8 mouse cellular contexts compared by ENCODE assay signal in genomic region chr11:116335244-116336036, GRCm38 (mm10). TPM values are rescaled to one million over a fixed set of nuclear protein-coding genes. Genes with fewer than 3 reads are reported as not detected.
DNase-seq lines count a peak whose midpoint lies in the region; ATAC-seq and TF ChIP-seq lines count a peak whose summit lies in the region.

Gene Foxj1, minus strand, starts transcription at chr11:116335399.

- peak; percentile 96 for DNase-seq in MEL (ENCODE audit: low read depth, low spot score)
- peak; percentile 84 to 87 for DNase-seq in cerebellum, adult 2 months
- peak; percentile 93 for DNase-seq in forelimb bud, embryonic 11.5 days (ENCODE audit: low read depth, low spot score)
- DNase-seq in layer of hippocampus, adult 9-10 months (ENCODE audit: low spot score): peak; percentile 89
- peak; percentile 96 for DNase-seq in ovary, postnatal 10 days (ENCODE audit: low spot score)
- DNase-seq in thymus, postnatal 10 days (ENCODE audit: low spot score in 2 of 2): peak; percentile 96 to 98

- H3K27ac ChIP-seq in MEL (ENCODE audit: control insufficient read depth, low read depth, low read length): no peak within 1 kb of the TSS
- no peak within 1 kb of the TSS for H3K27ac ChIP-seq in cerebellum, adult 2 months (ENCODE audit: insufficient read depth, low read length)
- H3K27ac ChIP-seq in lung, embryonic 16.5 days (ENCODE audit: low read length): peak within 1 kb of the TSS; percentile 53

- H3K79me2 ChIP-seq in MEL (ENCODE audit: control insufficient read depth, insufficient read depth, low read length, poor library complexity): no peaks in the 10 kb centered on the region

- H3K36me3 ChIP-seq in MEL (ENCODE audit: control insufficient read depth in 1 of 2, insufficient read depth in 2 of 2, low read length in 2 of 2): no peaks in the 10 kb centered on the region
- no peaks in the 10 kb centered on the region for H3K36me3 ChIP-seq in lung, embryonic 16.5 days (ENCODE audit: control insufficient read depth, insufficient read depth, low read length)

- no peak for TF ChIP-seq EP300 in MEL (IDR thresholded peaks at IDR 0.05; ENCODE audit: low read depth in 1 of 2, low read length in 2 of 2)

- peak within 1 kb of the TSS; percentile 99 for H3K4me2 ChIP-seq in lung, embryonic 16.5 days (ENCODE audit: low read depth, low read length)

- H3K4me3 ChIP-seq in MEL (ENCODE audit: control insufficient read depth in 1 of 2, insufficient read depth in 1 of 2, low read depth in 2 of 2, low read length in 2 of 2): peak within 1 kb of the TSS; percentile 58 to 64
- H3K4me3 ChIP-seq in cerebellum, adult 2 months (replicated peaks; ENCODE audit: insufficient read depth, low read depth, low read length): peak within 1 kb of the TSS; percentile 28
- peak within 1 kb of the TSS; percentile 75 for H3K4me3 ChIP-seq in lung, embryonic 16.5 days (ENCODE audit: low read length)

- H3K9me3 ChIP-seq in MEL (replicated peaks; ENCODE audit: insufficient read depth, low read length): no peaks in the 10 kb centered on the region
- H3K9me3 ChIP-seq in lung, embryonic 16.5 days (ENCODE audit: control insufficient read depth, low read length): no peaks in the 10 kb centered on the region

- no peaks in the 10 kb centered on the region; a peak in 1 of 4 replicates for H3K27me3 ChIP-seq in MEL (ENCODE audit: control insufficient read depth in 1 of 2, insufficient read depth in 2 of 2, low read length in 2 of 2)
- H3K27me3 ChIP-seq in cerebellum, adult 2 months (ENCODE audit: control insufficient read depth, insufficient read depth, low read length): no peaks in the 10 kb centered on the region; the same call in 1 of the 2 replicates
- peaks cover 25% of the 10 kb centered on the region for H3K27me3 ChIP-seq in lung, embryonic 16.5 days (ENCODE audit: control insufficient read depth, insufficient read depth, low read depth, low read length)

- peak within 1 kb of the TSS; percentile 54 for H3K9ac ChIP-seq in MEL (ENCODE audit: control insufficient read depth, low read depth, low read length, poor library complexity, severe bottlenecking)
- peak within 1 kb of the TSS; percentile 74 for H3K9ac ChIP-seq in lung, embryonic 16.5 days (ENCODE audit: low read length)

- peak; percentile 77 to 82 for ATAC-seq in hematopoietic stem cell, adult 5-6 weeks (replicated peaks in 1 of 2; ENCODE audit: insufficient read depth in 1 of 2, low FRiP score in 2 of 2, low TSS enrichment in 1 of 2, low read depth in 1 of 2, poor library complexity in 2 of 2, severe bottlenecking in 2 of 2)
- peak; percentile 93 for ATAC-seq in lung, embryonic 16.5 days (ENCODE audit: low read depth)

- 1% methylated on average over 61 of the region's 61 CpGs for WGBS in cerebellum, adult 2 months
- WGBS in lung, embryonic 16.5 days: under 1% methylated on average over 60 of the region's 61 CpGs

- H3K4me1 ChIP-seq in MEL (ENCODE audit: control insufficient read depth in 1 of 2, insufficient read depth in 2 of 2, low read length in 2 of 2): no peaks in the 10 kb centered on the region
- no peaks in the 10 kb centered on the region for H3K4me1 ChIP-seq in cerebellum, adult 2 months (ENCODE audit: control insufficient read depth, insufficient read depth, low read length)
- peaks cover 29% of the 10 kb centered on the region for H3K4me1 ChIP-seq in lung, embryonic 16.5 days (replicated peaks; ENCODE audit: control insufficient read depth, insufficient read depth, low read length)

- peak; percentile 46 for TF ChIP-seq RAD21 in MEL (IDR thresholded peaks at IDR 0.05; ENCODE audit: low read depth, low read length)

- peak; percentile 40 to 69 (median 64); a peak in 5 of 6 replicates for TF ChIP-seq CTCF in MEL (IDR thresholded peaks at IDR 0.05 in 2 of 3, conservative IDR thresholded peaks at IDR 0.05 in 1 of 3; ENCODE audit: control insufficient read depth in 1 of 3, insufficient read depth in 1 of 3, low read depth in 2 of 3, low read length in 3 of 3, poor library complexity in 1 of 3, severe bottlenecking in 1 of 3)
- TF ChIP-seq CTCF in cerebellum, adult 2 months (IDR thresholded peaks at IDR 0.05; ENCODE audit: borderline replicate concordance, insufficient read depth, low read depth, low read length): peak; percentile 51; the same call in 1 of the 2 replicates

- peak in 1 of 2 experiments; percentile 28; a peak in 1 of 4 replicates for TF ChIP-seq POLR2A in MEL (IDR thresholded peaks at IDR 0.05; ENCODE audit: control insufficient read depth in 1 of 2, insufficient read depth in 1 of 2, low read depth in 1 of 2, low read length in 2 of 2, poor library complexity in 1 of 2)
- no peak for TF ChIP-seq POLR2A in cerebellum, adult 2 months (IDR thresholded peaks at IDR 0.05; ENCODE audit: borderline replicate concordance, insufficient read depth, low read length)

TF ChIP-seq in MEL, 35 proteins besides CTCF, POLR2A, EP300 and RAD21:
- TF ChIP-seq RCOR1 (IDR thresholded peaks at IDR 0.05; ENCODE audit: low read depth, low read length) (no peak), ZMIZ1 (IDR thresholded peaks at IDR 0.05; ENCODE audit: low read depth, low read length) (no peak), MYB (IDR thresholded peaks at IDR 0.05; ENCODE audit: low read depth, low read length) (no peak), ELF1 (IDR thresholded peaks at IDR 0.05; ENCODE audit: low read depth, low read length) (peak; percentile 90), JUND (IDR thresholded peaks at IDR 0.05; ENCODE audit: low read depth, low read length) (no peak), ETS1 (IDR thresholded peaks at IDR 0.05; ENCODE audit: low read depth, low read length) (no peak), GABPA (IDR thresholded peaks at IDR 0.05; ENCODE audit: low read depth, low read length) (no peak), E2F4 (IDR thresholded peaks at IDR 0.05; ENCODE audit: borderline replicate concordance, low read depth, low read length) (no peak), POLR2AphosphoS5 (IDR thresholded peaks at IDR 0.05; ENCODE audit: borderline replicate concordance, low read depth, low read length) (no peak), USF1 (IDR thresholded peaks at IDR 0.05; ENCODE audit: low read depth, low read length) (no peak), CHD1 (IDR thresholded peaks at IDR 0.05; ENCODE audit: low read depth, low read length) (no peak), SMC3 (IDR thresholded peaks at IDR 0.05; ENCODE audit: low read depth, low read length) (peak; percentile 70), MYC (IDR thresholded peaks at IDR 0.05; ENCODE audit: low read depth, low read length) (no peak), POLR2AphosphoS2 (IDR thresholded peaks at IDR 0.05; ENCODE audit: low read length) (no peak), UBTF (IDR thresholded peaks at IDR 0.05; ENCODE audit: borderline replicate concordance, insufficient read depth, low read depth, low read length) (no peak), HCFC1 (IDR thresholded peaks at IDR 0.05; ENCODE audit: low read depth, low read length) (no peak), TAL1 (IDR thresholded peaks at IDR 0.05; ENCODE audit: low read length) (no peak), ZKSCAN1 (IDR thresholded peaks at IDR 0.05; ENCODE audit: low read depth, low read length) (no peak), MEF2A (IDR thresholded peaks at IDR 0.05; ENCODE audit: extremely low read depth, insufficient replicate concordance, low read depth, low read length, poor library complexity, severe bottlenecking) (no peak), CHD2 (IDR thresholded peaks at IDR 0.05; ENCODE audit: low read length) (peak; percentile 11; the same call in 1 of the 2 replicates), MAZ (IDR thresholded peaks at IDR 0.05; ENCODE audit: low read depth, low read length) (0 out of 2 replicates have a peak, but pooled peaks have one; percentile 41), SIN3A (IDR thresholded peaks at IDR 0.05; ENCODE audit: low read length) (peak; percentile 100), MAX (IDR thresholded peaks at IDR 0.05; ENCODE audit: low read length) (0 out of 2 replicates have a peak, but pooled peaks have one; percentile 45), KAT2A (conservative IDR thresholded peaks at IDR 0.05; ENCODE audit: low read depth, low read length) (no peak), TBP (IDR thresholded peaks at IDR 0.05; ENCODE audit: low read depth, low read length) (no peak), USF2 (IDR thresholded peaks at IDR 0.05; ENCODE audit: borderline replicate concordance in 1 of 2, insufficient read depth in 1 of 2, low read depth in 1 of 2, low read length in 2 of 2) (no peak), NRF1 (IDR thresholded peaks at IDR 0.05; ENCODE audit: insufficient read depth, low read depth, low read length, poor library complexity, severe bottlenecking) (0 out of 2 replicates have a peak, but pooled peaks have one; percentile 5), GATA1 (IDR thresholded peaks at IDR 0.05; ENCODE audit: low read depth, low read length) (no peak), ZNF384 (IDR thresholded peaks at IDR 0.05; ENCODE audit: low read depth, low read length) (no peak), NELFE (IDR thresholded peaks at IDR 0.05; ENCODE audit: low read depth, low read length) (peak; percentile 94), BHLHE40 (IDR thresholded peaks at IDR 0.05; ENCODE audit: borderline replicate concordance, low read depth, low read length) (0 out of 2 replicates have a peak, but pooled peaks have one; percentile 35), TCF12 (IDR thresholded peaks at IDR 0.05; ENCODE audit: low read depth, low read length) (no peak), ZC3H11A (IDR thresholded peaks at IDR 0.05; ENCODE audit: low read depth, low read length) (peak; percentile 26; the same call in 1 of the 2 replicates), MAFK (IDR thresholded peaks at IDR 0.05; ENCODE audit: borderline replicate concordance, low read depth, low read length) (no peak), MXI1 (IDR thresholded peaks at IDR 0.05; ENCODE audit: low read depth, low read length) (peak; percentile 96)

RNA-seq across cellular contexts. Expression of gene Foxj1, which starts in this region (rescaled TPM):
- total RNA-seq in MEL (2012; rRNA removed): 0.08 TPM in 1 of 2 replicates, not detected in the other
- under 1 TPM in 1 of 2 experiments, not detected in 1; 0.07 TPM for polyA plus RNA-seq in MEL (2012; ENCODE audit: insufficient read depth in 1 of 2, insufficient read length in 2 of 2, low read depth in 1 of 2, low replicate concordance in 2 of 2, missing spikeins in 1 of 2)
- polyA plus RNA-seq in cerebellum, adult 2 months (2012; rRNA removed): 13.9 and 15.7 TPM in 2 replicates
- total RNA-seq in hematopoietic stem cell, adult 5-6 weeks (2017): 0.38 TPM in 1 of 2 replicates, not detected in the other
- polyA plus RNA-seq in lung, embryonic 16.5 days (2015; fragmentation: Nextera tagmentation; extraction: Ambion mirVana): 22.1 and 24.6 TPM in 2 replicates

Comparison
In these comparisons a context has a peak if more than half of its experiments do, and no peak if none do; other contexts are left out.
1. RNA of gene Foxj1 (polyA plus RNA-seq): 22.1 to 24.6 TPM in lung, embryonic 16.5 days and 13.9 to 15.7 TPM in cerebellum, adult 2 months; 0.07 TPM in MEL; every median in the first group is over 10 times any median in the second.
2. Peak in DNase-seq, H3K4me3 ChIP-seq and H3K9ac ChIP-seq in MEL; RNA of the gene not detected or under 1 TPM.
3. Peak in ATAC-seq in hematopoietic stem cell, adult 5-6 weeks; RNA of the gene not detected or under 1 TPM.
4. Peak in every context shown above with its lines, with median percentiles within 50 percentile points of each other: DNase-seq and H3K4me3 ChIP-seq.